In genomic region chr4:8399430-8399829, GRCm38 (mm10) we compare ENCODE assay signal across 20 mouse cellular contexts.
"Had no signal": no experiment of that assay in that cellular context is flagged by ENCODE, and none has a peak within 500 bp of the region (broad histone marks: within the 10 kb centered on the region; RNA-seq: fewer than 3 reads in every experiment).

No protein-coding gene starts in this region.

- H3K4me3 ChIP-seq: layer of hippocampus, adult 2 months; limb, embryonic 10.5 days; limb, embryonic 13.5 days; liver, embryonic 12.5 days; liver, embryonic 15.5 days; midbrain, embryonic 12.5 days; midbrain, embryonic 15.5 days; neural tube, embryonic 13.5 days; stomach, embryonic 15.5 days had no signal

- H3K9ac ChIP-seq: limb, embryonic 13.5 days; liver, embryonic 12.5 days; liver, embryonic 15.5 days; midbrain, embryonic 12.5 days; midbrain, embryonic 15.5 days; neural tube, embryonic 13.5 days; stomach, embryonic 15.5 days had no signal

- H3K4me1 ChIP-seq: limb, embryonic 13.5 days; liver, embryonic 12.5 days; liver, embryonic 15.5 days; midbrain, embryonic 12.5 days; midbrain, embryonic 15.5 days had no signal

- H3K27ac ChIP-seq: kidney, postnatal 0 days; layer of hippocampus, adult 2 months; limb, embryonic 10.5 days; limb, embryonic 13.5 days; liver, embryonic 12.5 days; liver, embryonic 15.5 days; macrophage; midbrain, embryonic 12.5 days; midbrain, embryonic 15.5 days; neural tube, embryonic 13.5 days; stomach, embryonic 15.5 days had no signal

- DNase-seq: kidney, adult 2 months; kidney, postnatal 25 days; layer of hippocampus, adult 9-11 months; liver; right cerebral cortex, postnatal 25 days; spleen, adult 18-20 months; thymus, postnatal 14 days; thymus, postnatal 4 days had no signal

- H3K27me3 ChIP-seq: limb, embryonic 13.5 days; liver, embryonic 12.5 days; liver, embryonic 15.5 days; midbrain, embryonic 12.5 days; midbrain, embryonic 15.5 days; neural tube, embryonic 13.5 days; stomach, embryonic 15.5 days had no signal

- H3K36me3 ChIP-seq: limb, embryonic 10.5 days; limb, embryonic 13.5 days; liver, embryonic 12.5 days; liver, embryonic 15.5 days; midbrain, embryonic 12.5 days; midbrain, embryonic 15.5 days; neural tube, embryonic 13.5 days; stomach, embryonic 15.5 days had no signal

- H3K4me2 ChIP-seq: limb, embryonic 13.5 days; liver, embryonic 12.5 days; liver, embryonic 15.5 days; midbrain, embryonic 12.5 days; midbrain, embryonic 15.5 days; neural tube, embryonic 13.5 days; stomach, embryonic 15.5 days had no signal

- ATAC-seq: intestine, postnatal 0 days; liver, embryonic 12.5 days had no signal

- H3K9me3 ChIP-seq: limb, embryonic 10.5 days; limb, embryonic 13.5 days; liver, embryonic 12.5 days; liver, embryonic 15.5 days; midbrain, embryonic 12.5 days; midbrain, embryonic 15.5 days; neural tube, embryonic 13.5 days; stomach, embryonic 15.5 days had no signal
